Mouse (Mus musculus) bone marrow macrophage, adult 2 months (primary cell): ENCODE results near the gene Aarsd1. TPM values are rescaled to one million over a fixed set of nuclear protein-coding genes. Genes with fewer than 3 reads are reported as not detected.

Source experiments
- H3K27ac ChIP-seq: 2 replicates; pipeline ENCODE4 v1.5.1; 2012; ENCODE audit warnings: low read depth, low read length; ENCODE audit not compliant: insufficient read depth
- H3K4me1 ChIP-seq: 2 replicates; pipeline ENCODE4 v1.6.1; 2012; ENCODE audit warnings: low read length; ENCODE audit not compliant: control insufficient read depth, insufficient read depth
- H3K4me3 ChIP-seq: 2 replicates; pipeline ENCODE4 v1.5.1; 2012; ENCODE audit warnings: mild to moderate bottlenecking, low read length, moderate library complexity; ENCODE audit not compliant: insufficient read depth
- CTCF ChIP-seq: IDR thresholded peaks from 2 replicates; pipeline ENCODE4 v1.5.1; 2012; ENCODE audit warnings: low read depth, mild to moderate bottlenecking, low read length, moderate library complexity
- POLR2A ChIP-seq: IDR thresholded peaks from 2 replicates; pipeline ENCODE4 v1.6.1; 2012; ENCODE audit warnings: mild to moderate bottlenecking, low read depth, low read length, borderline replicate concordance
- polyA plus RNA-seq: library from polyadenylated mRNA; stranded (reverse); fragments of >200 nt; gene quantifications from 2 replicates; pipeline ENCODE4 v1.2.4, GENCODE M21; 2012; ENCODE audit not compliant: missing spikeins, insufficient read depth, insufficient read length

Aarsd1 gene
- polyA plus RNA-seq, 1 experiment, result 15.4 TPM

DNA sequence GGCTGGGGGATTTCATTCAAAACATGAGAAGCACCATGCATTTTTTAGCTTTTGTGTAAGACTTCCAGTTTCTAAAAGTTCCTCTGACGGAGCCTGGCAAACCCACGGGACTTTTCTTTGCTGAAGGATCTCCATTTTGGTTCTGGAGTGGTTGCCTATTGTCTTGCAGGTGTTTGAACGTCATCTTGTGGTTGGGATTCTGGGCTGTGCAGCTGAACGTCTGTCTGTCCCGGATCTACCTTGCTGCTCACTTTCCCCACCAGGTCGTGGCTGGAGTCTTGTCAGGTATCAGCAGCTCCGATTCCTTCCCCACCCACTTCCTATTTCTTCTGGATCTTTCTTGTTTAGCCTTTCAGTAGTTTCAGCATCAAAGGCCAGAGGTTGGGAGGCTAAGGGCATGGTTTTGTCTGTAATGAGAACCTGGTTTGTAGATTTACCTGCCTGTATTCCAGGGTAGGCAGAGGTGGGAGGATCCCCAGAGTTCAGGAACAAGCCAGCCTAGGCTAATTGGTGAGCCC lies 42.9 kb downstream of the Aarsd1 start:
- Histone ChIP-seq H3K27ac (no peak overlapping the region), H3K4me3 (no peak overlapping the region), H3K4me1 (no peaks in the 10 kb centered on the region)
- TF ChIP-seq POLR2A, result no peak
- TF ChIP-seq CTCF, result no peak

GRCm38 (mm10) chr11:101370141-101370540 lies 47.3 kb downstream of the Aarsd1 start:
- Histone ChIP-seq H3K4me3 (no peak overlapping the region), H3K27ac (no peak overlapping the region), H3K4me1 (no peaks in the 10 kb centered on the region)

DNA sequence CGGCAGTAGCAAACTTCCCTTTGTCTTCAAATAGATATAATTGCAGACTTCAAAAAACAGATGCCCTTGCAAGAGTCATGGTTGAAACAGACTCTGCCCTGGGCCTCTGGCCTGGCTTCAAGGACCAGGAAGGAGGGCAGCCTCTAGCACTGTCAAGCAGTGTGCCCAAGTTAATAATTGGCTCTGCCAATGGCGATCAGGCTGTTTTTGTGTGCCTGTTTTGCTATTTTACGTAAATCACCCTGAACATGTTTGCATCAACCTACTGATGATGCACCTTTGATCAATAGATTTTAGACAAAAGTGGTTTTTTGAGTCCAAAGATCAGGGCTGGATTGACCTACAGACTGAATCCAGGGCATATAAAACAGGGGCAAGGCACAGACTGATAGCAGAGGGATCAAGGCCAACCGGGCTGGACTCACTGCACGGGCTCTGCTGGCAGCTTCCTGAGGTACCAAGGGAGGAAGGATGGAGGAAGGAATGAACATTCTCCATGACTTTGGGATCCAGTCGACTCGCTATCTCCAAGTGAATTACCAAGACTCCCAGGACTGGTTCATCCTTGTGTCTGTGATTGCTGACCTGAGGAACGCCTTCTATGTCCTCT lies 50.0 kb downstream of the Aarsd1 start, which contains the start of gene G6pc:
TSS of gene G6pc (plus strand) at position 236 of the 610 bp plus-strand sequence.
- Histone ChIP-seq H3K4me1 (no peaks in the 10 kb centered on the region), H3K27ac (no peak within 1 kb of the TSS), H3K4me3 (no peak within 1 kb of the TSS)
- TF ChIP-seq CTCF, result no peak
- no peak for TF ChIP-seq POLR2A

More at GRCm38 (mm10) chr11:101370141-101370540, 47.3 kb downstream of the Aarsd1 start:
- TF ChIP-seq CTCF, result no peak
- no peak for TF ChIP-seq POLR2A

- TF ChIP-seq CTCF (no peak), POLR2A (no peak)
- no peaks in the 10 kb centered on the region for H3K4me1 ChIP-seq
These were observed 52.9 kb downstream of the Aarsd1 start for GRCm38 (mm10) chr11:101364531-101364931.

DNA sequence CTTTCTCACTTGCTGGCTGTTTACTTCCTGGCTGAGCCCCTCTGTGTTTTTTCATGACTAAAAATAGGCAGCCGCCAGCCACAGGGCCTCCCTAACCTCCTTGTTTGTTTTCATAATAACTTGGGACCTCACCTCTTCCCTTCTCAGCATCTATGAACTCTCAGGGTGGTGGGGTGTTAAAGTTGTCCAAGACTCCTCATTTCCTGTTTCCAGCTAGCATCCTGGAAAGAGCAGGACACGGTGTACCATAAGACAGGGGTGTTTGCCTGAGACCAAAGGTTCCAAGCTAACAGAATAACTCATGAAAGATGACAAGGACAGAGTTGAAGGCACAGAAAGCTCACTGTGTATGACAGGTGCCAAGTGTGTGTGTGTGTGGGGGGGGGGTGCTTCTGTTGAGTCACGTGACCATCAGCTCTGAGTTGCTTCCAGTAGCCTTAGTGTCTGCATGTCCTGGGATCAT lies 56.7 kb downstream of the Aarsd1 start:
- no peak overlapping the region for H3K4me3 ChIP-seq
- no peak for TF ChIP-seq CTCF
- no peak for TF ChIP-seq POLR2A
- no peaks in the 10 kb centered on the region for H3K4me1 ChIP-seq
- no peak overlapping the region for H3K27ac ChIP-seq

More at GRCm38 (mm10) chr11:101364531-101364931, 52.9 kb downstream of the Aarsd1 start:
- Histone ChIP-seq H3K4me3 (no peak overlapping the region), H3K27ac (no peak overlapping the region)

DNA sequence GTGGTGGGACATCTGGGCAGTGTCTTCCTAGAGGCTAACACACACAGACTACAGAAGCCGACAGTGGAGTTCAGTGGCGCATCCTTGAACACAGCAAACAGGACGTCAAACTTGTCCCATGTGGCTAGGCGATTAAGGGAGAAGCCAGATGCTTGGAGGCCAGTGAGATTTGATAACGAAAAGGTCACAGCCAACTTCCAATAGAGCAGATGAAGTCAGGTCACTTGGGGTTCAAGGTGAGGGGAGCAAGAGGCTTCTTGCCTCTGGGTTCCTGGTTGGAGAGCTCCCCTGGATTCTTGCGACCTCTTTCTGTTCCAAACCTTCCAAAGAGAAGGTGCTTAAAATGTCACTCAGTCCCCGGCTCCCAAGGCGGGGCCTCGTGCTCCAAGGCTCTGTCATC lies 57.6 kb downstream of the Aarsd1 start:
- no peak overlapping the region for H3K27ac ChIP-seq
- H3K4me1 ChIP-seq, result no peaks in the 10 kb centered on the region
- no peak overlapping the region for H3K4me3 ChIP-seq
- TF ChIP-seq POLR2A, result no peak
- no peak for TF ChIP-seq CTCF

DNA sequence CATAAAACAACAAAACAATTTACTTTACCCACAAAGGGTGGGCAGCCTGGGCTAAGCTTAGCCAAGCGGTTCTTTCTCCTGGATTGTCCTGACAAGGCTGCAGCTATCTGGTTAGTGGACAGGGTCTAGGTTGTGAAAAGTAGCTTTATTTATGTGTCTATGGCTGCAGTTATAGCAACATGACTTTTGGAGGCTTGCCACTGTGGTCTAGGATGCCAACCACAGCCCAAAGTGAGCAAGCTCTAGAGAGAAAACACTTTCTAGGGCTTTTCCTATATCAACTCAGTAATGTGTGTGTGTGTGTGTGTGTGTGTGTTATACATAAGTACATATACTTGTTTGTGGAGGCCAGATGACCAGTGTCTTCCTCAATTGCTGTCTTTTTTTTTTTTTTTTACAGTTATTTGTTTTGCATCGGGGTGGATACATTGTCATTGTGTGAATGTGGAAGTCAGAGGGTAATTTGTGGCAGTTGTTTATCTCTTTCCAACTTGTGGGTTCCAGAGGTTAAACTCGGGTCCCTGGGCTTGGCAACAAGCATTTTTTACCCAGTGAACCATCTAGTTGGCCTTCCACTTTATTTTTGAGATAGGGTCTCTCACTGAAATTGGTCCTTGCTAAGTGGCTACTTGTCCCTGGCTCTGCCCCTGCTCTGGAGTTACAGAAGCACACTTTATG lies 59.8 kb downstream of the Aarsd1 start:
- TF ChIP-seq CTCF, result no peak
- Histone ChIP-seq H3K4me1 (no peaks in the 10 kb centered on the region), H3K27ac (no peak overlapping the region), H3K4me3 (no peak overlapping the region)

Other genes starting within 250 kb of the Aarsd1 start
- gene Cntnap1, start 247.1 kb downstream of the Aarsd1 start, polyA plus RNA-seq, result 2.5 and 3.2 TPM in 2 replicates
- 4.3 and 6.4 TPM in 2 replicates for gene Plekhh3, start 246.3 kb downstream of the Aarsd1 start, polyA plus RNA-seq
- gene Ccr10, start 242.2 kb downstream of the Aarsd1 start, polyA plus RNA-seq, result not detected in 2 replicates
- gene Ezh1, start 191.2 kb downstream of the Aarsd1 start, polyA plus RNA-seq, result 48.6 and 52.5 TPM in 2 replicates
- not detected in 2 replicates for gene Ramp2, start 171.6 kb downstream of the Aarsd1 start, polyA plus RNA-seq
- gene Vps25, start 163.9 kb downstream of the Aarsd1 start, polyA plus RNA-seq, result 111 and 114 TPM in 2 replicates
- not detected in 2 replicates for gene Wnk4, start 157.0 kb downstream of the Aarsd1 start, polyA plus RNA-seq
- 1.0 and 1.6 TPM in 2 replicates for gene Cntd1, start 138.6 kb downstream of the Aarsd1 start, polyA plus RNA-seq
- 60.1 and 63.3 TPM in 2 replicates for gene Coa3, start 138.5 kb downstream of the Aarsd1 start, polyA plus RNA-seq
- 78.3 and 80.1 TPM in 2 replicates for gene Becn1, start 115.3 kb downstream of the Aarsd1 start, polyA plus RNA-seq
- 48.8 and 53.2 TPM in 2 replicates for gene Psme3, start 101.4 kb downstream of the Aarsd1 start, polyA plus RNA-seq
- 1.1 and 1.3 TPM in 2 replicates for gene Aoc2, start 92.6 kb downstream of the Aarsd1 start, polyA plus RNA-seq
- 0.20 TPM in 1 of 2 replicates, not detected in the other for gene Aoc3, start 87.0 kb downstream of the Aarsd1 start, polyA plus RNA-seq
- not detected in 2 replicates for gene G6pc, start 50.1 kb downstream of the Aarsd1 start, polyA plus RNA-seq
- 3.9 and 5.3 TPM in 2 replicates for gene Gm27029, start 7.2 kb upstream of the Aarsd1 start, polyA plus RNA-seq
- 11.4 and 12.0 TPM in 2 replicates for gene Rundc1, start 7.5 kb upstream of the Aarsd1 start, polyA plus RNA-seq
- gene Ptges3l, start 7.7 kb upstream of the Aarsd1 start, polyA plus RNA-seq, result 4.5 and 4.7 TPM in 2 replicates
- 519 and 718 TPM in 2 replicates for gene Rpl27, start 24.7 kb upstream of the Aarsd1 start, polyA plus RNA-seq
- gene Ifi35, start 30.8 kb upstream of the Aarsd1 start, polyA plus RNA-seq, result 50.6 and 58.7 TPM in 2 replicates
- gene Rnd2, start 47.4 kb upstream of the Aarsd1 start, polyA plus RNA-seq, result 9.7 and 11.4 TPM in 2 replicates
- 180 and 202 TPM in 2 replicates for gene Vat1, start 48.6 kb upstream of the Aarsd1 start, polyA plus RNA-seq
- 7.9 and 8.2 TPM in 2 replicates for gene Brca1, start 134.3 kb upstream of the Aarsd1 start, polyA plus RNA-seq
- 179 and 198 TPM in 2 replicates for gene Nbr1, start 134.5 kb upstream of the Aarsd1 start, polyA plus RNA-seq
- 407 and 510 TPM in 2 replicates for gene Tmem106a, start 164.6 kb upstream of the Aarsd1 start, polyA plus RNA-seq
- gene Gm11634, start 181.6 kb upstream of the Aarsd1 start, polyA plus RNA-seq, result not detected in 2 replicates
- gene Rdm1, start 209.6 kb upstream of the Aarsd1 start, polyA plus RNA-seq, result 21.2 and 22.1 TPM in 2 replicates
- 0.80 and 1.9 TPM in 2 replicates for gene Arl4d, start 247.9 kb upstream of the Aarsd1 start, polyA plus RNA-seq